Mouse (Mus musculus): ENCODE measurements around the gene Pawr.
A peak's percentile ranks its signal among the peaks of the same experiment; 100 is the strongest.

The Pawr gene

DNA sequence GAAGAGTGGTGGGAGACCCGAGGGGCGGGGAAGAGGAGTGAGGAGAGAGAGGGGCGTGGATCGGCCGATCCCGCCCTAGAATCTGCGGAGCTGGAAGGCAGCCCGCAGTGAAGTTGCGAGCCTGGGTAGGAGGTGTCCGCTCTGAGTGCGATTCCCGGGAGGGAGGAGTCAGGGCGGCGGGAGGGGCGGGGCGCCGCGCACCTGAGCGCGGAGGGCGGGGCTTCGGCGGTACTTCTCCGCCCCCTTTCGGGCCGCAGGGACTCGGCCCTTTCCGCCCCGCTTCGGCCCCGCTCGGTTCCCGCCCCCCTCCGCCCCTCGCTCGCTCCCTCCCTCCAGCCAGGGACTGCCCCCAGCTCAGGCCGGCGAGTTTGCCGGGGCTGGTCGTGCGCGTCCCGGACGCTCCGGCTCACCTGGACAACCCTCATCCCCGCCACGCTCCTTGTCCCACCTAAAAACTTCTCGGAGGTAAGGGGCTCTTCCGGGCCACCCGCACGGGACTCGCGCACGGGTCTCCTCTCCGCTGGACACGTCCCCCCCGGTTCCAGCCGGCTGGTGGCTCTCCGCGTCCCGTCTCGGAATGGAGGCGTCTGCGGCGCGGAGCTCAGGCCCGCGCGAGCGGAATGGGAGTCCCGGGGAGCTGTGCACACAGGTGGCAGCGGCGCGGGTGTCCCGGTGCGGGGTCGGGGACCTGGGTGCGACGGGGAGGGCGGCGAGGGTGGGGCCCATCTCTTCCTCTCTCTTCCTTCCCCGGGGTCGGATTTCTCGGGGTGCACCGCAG, at the start of gene Pawr:
Gene Pawr, plus strand, starts transcription at position 338 of the 778 bp plus-strand sequence.
- no peak for DNase-seq (ENCODE audit: low spot score)

DNA sequence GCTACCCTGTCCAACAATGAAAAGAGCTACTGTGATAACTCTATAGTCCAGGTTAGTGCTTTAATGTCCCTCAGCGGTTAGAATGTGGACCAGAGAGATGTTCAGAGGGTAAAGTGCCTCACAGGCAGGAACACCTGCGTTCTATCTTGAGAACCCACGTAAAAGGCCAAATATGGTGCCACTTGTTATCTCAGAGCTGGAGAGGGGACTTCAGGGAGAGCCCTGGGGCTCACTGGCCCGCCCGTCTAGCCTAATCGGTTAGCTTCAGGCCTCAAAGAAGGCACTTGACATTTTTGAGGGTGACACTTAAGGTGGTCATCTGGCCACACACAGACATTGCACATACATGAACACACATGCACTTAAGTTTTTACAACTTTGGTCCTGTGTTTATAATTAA, 49.6 kb upstream of the Pawr start:
- DNase-seq (ENCODE audit: low spot score): no peak

DNA sequence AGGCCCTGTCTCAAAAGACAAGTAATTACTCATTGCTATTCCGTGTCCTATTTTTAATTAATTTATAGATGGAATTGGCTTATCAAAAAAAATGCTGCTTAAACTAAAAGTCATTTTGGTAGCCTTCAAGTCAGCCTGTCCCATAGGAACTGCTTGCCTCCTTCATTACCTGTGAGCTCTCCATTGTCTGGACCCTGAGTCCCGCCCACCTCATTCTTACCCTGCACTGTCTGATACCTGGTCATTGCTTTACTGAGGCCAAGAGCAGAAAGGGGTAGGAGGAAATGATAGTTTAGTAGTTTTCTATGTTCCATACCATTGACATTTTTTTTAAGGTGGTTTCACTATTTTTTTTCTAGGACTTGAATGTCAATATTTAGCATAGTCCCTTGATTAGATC, 48.5 kb upstream of the Pawr start:
- DNase-seq (ENCODE audit: low spot score): no peak

DNA sequence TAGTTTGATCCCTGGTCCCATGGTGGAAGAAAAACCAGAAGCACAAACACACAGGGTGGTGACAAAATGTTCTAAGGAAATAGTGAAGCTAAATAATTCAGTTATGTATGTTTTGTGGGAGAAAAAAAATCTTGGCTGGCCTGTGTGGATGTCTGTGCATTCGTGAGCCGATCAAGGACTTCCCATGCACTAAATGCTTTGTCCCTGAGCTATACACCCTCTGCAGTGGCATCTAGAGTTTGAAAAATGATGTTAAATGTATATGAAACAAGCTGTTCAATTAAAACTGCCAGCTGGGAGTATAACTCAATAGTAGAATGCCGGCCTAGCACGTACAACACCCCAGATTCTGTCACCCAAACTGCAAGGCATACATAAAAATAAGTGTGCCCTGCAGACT, 48.1 kb upstream of the Pawr start:
- no peak for DNase-seq (ENCODE audit: low spot score)

DNA sequence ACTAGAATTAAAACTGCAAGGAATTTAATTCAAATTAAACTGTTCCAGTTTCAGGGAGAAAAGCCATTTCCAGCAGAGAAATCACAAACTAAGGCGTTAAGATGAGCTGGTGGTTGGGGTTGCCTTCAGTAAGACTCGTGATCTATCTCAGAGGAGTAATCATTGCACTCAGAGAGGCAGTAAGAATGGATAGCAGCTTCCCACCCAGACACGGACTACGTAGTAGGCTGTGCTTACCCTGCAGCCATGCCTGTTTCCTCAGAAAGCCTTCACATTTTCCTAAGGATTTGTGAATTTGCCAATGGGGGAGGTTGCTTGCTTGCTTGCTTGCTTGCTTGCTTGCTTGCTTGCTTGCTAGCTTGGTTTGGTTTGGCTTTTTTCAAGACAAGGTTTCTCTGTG, 47.5 kb upstream of the Pawr start:
- DNase-seq (ENCODE audit: low spot score): no peak

DNA sequence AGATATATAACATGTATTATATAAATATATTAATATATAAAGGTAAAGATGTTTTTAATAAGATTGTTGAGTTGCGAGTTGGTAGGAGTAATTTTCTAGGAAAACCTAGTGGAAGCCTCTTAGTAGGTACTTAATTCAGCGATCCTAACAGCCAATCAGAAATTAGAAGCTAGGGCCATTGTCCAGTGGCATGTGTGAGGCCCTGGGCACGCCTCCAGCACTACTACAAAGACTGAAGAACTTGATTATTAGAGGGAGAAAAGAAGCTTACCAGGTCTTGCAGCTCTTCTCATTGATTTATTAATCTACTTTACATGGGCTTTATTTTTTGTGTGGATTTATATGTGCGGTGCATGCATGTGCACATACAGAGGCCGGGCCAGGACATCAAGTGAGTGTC, 46.9 kb upstream of the Pawr start:
- no peak for DNase-seq (ENCODE audit: low spot score)

DNA sequence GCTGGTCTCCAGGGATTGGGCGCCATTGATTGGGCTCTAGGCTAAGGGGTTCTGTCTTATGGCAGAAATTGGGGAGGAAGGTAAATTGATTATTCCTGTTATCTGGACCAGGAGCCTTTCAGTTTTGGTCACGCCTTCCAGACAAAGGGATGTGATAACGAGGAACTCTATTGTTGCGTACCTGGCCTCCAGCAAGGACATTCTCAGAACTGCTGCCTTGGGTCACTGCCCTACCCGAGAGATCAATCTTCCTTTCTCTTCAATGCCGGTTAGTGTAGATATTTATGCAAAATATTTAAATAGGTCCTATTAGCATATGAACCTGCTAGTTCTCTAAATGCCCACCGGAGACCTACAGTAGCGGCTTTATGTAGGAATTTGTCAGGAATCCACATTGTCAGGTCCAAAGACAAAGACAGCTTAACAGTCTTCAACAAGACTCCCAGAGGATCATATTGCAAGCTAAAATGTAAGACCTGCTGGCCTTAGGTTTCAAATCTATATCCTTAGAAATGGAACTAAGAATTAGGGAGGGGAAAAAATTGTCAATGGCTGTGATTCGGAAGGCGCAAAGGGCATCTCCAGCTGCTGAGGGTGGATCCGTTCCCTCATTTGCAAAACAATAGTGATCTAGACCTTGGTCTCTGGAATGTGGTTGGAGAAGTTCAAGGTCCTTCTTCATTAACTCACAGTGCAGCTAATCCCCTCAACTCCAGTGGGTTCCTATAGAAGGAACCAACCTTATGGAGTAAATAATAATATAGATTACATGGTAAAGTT, 45.1 kb upstream of the Pawr start:
- DNase-seq (ENCODE audit: low spot score): no peak

DNA sequence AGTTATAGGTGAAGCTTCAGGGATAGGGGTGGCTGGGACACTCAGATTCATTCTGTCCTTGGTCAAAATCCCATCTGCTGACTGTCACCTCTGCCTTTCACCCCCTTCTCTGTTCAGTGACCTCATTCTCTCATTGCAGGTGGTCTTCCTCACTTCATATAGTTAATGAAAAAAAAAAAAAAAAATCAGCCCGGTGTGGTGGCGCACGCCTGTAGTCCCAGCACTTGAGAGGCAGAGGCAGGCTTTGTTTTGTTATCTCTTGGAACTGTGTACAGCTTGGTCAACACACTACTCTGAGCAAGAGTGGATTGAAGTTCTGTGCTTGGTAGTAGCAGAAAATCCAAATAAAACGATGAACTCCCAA, 44.5 kb upstream of the Pawr start:
- DNase-seq (ENCODE audit: low spot score): no peak

DNA sequence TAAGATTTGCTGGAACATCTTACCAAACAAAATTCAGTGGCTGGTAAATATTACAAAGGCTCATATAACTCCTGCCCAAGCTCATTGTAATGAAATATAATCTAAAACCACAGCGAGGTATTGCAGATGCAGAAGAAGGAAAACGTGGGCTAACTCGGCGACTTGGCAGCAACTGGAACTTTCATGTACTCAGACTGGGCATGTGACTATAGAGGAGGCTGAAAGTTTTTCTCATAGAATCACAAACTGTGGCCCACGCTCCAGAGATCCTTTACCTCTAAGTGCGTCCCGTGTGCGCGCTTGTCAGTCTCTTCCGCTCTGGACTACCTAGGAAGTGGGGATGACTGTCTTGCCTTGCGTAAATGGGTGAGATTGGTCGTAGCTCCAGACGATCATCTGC, 41.9 kb upstream of the Pawr start:
- no peak for DNase-seq (ENCODE audit: low spot score)

DNA sequence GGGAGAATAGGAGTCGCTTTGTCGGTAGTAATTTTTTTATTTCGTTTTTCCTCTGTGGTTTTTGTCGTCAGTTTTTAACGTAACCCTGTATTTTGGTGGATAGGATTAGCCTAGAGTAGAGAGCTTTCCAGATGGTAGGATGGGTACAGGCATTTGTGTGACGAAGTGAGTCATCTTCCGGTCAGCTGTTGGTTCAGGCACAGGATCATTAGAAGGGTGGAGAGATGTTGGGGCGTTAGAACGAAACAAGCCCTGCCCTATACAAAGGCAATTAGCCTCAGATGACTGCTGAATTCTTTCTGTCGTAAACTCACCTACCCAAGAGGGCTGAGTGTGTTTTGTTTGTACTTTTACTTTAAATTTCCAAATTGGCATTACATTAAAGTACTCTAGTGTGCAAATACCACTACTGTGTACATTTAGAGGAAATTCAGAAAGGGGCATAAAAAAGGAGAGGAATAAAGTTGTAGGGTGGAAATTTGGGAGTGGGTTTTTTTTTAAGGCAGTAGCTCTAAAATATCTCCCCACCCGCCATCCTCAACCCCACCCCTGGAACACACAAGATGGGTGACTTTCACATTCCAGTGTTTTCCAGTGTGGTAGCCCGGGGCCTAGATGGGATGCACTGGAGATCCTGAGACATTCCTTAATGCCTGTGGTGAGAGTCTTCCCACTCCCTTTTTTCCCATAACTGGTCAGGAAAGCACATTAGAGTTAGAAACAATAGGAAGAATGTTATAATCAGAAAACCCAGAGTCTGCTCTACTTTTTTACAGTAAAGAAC, 40.0 kb upstream of the Pawr start:
- no peak for DNase-seq (ENCODE audit: low spot score)

DNA sequence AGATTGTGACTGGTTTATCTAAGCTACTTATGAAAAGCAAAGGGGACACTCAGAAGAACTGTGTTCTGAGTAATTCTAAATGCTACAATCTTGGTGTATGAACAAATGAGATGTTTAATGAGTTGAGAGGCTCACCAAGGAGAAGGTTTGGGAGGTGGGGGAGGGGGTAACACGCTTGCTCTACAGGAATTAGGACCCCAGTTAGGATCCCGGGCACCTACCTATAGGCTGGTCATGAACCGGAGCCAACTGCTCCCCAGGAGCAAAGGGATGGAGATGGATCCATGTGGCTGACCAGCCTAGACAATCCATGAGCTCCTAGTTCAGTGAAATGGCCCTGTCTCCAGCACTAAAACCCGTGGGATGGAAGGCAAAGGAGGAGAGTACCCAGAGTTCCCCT, 39.3 kb upstream of the Pawr start:
- DNase-seq (ENCODE audit: low spot score): no peak

DNA sequence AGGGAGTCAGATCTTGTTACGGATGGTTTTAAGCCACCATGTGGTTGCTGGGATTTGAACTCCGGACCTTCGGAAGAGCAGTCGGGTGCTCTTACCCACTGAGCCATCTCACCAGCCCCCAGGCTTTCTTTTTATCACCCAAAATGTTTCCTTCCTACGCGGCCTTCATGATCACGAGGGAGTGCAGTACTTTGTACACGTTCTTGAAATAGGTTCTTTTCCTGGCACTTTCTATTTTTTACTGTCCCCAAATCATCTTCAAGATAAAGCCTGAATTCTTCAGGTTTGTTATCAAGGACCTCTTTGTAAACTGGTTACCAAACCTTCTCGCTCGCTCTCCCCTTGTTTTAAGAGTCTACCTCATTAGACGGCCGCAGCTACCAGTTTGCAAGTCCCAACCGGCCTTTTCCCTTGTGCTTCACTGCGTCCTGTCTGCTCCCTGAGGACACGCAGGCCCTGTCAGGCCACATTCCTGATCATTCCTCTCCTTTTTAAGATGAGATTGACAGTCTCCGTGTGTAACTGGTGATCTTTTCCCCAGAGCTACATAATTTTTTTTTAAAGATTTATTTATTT, 38.2 kb upstream of the Pawr start:
- DNase-seq (ENCODE audit: low spot score): no peak

DNA sequence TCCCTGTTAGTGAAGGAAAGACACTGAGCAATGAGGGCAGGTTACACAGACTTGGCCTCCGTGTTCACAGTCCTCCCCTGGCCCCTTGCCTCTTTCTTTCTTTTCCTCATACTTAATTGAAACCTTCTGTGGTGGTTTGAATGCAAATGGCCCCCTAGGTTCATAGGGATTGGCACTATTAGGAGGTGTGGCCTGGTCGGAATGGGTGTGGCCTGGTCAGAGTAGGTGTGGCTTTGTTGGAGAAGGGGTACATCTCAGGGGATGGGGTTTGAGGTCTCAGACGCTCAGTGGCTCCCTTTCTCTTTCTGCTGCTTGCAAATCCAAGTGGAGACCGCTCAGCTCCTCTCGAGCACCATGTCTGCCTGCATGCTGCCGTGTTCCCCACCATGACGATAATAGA, 37.2 kb upstream of the Pawr start:
- DNase-seq (ENCODE audit: low spot score): no peak

DNA sequence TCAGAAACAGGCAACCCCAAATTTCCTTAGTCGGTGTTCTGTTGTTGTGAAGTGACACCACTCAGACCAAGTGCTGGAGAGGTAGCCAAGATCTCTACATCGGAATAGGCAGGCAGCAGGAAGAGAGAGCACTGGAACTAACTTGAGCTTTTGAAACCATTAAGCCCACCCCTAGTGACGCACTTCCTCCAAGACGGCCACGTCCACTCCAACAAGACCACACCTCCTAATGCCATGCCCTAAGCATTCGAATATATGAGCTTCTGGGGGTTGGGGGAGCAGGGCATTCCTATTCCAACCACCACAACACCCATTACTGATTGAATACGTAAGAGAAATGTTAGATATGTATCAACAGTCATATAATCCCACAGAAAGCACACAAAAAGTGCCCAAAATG, 35.5 kb upstream of the Pawr start:
- DNase-seq (ENCODE audit: low spot score): no peak

DNA sequence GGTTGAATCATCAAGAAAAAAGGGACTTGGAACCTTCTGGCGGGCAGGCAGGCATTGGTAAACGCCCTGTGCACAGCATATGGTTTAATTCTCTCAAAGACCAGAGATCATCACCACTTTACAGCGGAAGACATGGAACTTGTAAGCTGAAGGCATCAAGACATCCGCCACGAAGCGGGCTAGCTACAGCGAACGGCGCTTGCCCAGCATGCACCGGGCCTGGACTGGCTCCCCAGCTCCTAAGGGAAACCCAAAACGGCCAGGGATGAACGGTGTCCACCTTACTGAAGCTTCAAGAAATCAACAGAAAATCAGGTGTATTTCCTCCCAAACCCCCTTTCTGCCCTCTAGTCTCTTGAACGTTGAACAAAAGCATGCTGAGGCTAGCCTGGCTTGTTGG, 33.7 kb upstream of the Pawr start:
- DNase-seq (ENCODE audit: low spot score): no peak

DNA sequence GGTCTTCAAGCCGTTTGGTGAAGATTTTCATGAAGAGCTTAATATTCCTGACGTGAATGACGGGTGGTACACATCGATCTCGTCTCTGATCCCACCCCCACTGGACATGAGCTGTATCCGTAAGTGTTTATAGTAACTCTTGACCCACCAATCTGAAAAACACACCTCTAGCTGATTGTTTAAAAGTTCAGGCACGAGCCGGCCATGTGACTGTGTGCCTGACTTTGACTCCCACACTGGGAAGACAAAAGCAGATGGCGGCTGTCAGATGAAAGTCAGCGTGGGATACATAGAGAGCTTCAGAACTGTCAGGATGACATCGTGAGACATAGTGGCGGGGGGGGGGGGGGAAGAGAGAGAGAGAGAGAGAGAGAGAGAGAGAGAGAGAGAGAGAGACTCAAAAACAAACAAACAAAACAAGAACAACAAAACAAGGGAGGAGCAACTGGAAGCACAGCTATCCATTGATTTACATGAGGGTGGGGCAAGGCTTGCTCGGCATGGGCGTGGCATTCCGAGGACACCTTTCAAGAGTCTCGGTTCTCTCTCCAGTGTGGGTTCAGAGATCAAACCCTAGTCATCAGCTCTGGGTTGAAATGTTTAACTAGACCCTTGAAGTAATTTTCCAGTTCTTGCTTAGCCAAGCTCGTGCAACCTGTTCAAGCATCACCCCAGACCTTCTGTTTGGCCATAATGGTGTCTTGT, 32.9 kb upstream of the Pawr start:
- DNase-seq (ENCODE audit: low spot score): no peak

DNA sequence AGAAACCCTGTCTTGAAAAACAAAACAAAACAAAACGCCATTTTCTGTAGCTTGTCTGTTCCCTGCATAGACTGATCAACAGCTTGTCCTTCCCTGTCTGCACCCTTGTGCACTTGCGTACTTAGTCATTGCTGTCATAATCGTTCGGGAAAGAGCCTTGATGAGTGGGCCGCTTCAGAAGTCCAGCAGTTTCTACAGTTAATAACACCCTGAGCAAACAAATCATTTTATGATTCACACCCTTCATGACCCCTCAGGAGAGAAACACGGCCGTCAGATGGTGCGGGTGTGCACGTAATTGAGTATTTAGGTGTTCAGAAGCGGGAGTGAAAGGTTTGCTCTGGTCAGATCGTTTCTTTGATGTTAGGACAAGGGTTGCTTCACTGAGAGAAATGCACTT, 32.1 kb upstream of the Pawr start:
- DNase-seq (ENCODE audit: low spot score): no peak

DNA sequence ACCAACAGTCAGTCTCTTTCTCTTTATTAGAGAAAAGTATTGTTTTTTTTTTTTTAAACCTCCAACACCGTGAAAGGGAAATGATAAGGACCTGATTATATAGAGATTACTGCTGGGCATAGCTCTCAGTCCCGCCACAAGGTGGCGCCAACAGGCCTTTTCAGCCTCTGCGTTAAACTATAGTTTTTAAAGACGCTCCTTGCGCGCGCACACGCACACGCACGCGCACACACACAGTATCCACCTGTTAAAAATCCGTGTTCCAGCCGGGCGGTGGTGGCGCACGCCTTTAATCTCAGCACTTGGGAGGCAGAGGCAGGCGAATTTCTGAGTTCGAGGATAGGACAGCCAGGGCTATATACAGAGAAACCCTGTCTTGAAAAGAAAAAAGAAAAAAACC, 31.1 kb upstream of the Pawr start:
- DNase-seq (ENCODE audit: low spot score): peak; percentile 66

DNA sequence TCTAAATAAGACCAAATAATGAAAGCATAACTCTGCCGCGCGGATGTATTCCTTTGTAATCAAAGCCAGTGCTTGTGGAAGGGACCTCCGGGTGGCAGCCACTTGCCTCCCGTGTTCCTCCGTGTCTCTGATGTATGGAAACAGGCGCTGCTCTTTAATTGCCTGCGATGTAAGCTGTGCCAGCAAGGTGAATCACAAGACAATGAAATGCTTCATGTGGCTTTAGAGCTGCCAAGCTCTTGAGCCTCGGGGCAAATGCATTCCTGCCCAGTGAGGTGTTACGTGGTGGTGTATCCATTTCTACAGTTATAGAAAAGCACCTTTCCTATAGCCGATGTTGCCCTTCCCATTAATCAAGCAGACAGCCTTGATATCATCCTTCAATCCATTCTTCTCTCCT, 24.1 kb upstream of the Pawr start:
- no peak for DNase-seq (ENCODE audit: low spot score)

DNA sequence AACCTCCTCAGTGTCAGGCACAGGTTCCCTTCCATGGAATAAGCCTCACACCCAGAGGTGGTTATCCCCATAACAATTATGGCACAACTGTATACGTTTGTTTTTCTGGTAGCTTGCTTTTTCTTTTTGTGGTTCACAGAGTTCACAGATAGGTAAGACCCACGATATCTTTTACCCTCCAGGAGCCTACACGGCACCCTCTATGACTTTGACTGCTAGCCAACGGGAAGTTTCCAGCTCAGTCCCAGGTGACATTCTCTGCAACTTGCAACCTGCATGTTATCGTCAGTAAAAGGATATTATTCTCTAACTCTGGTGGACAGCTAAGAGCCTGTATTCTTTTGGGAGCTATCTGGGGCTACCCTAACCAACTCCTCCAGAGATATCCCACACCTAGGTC, 21.7 kb upstream of the Pawr start:
- no peak for DNase-seq (ENCODE audit: low spot score)

DNA sequence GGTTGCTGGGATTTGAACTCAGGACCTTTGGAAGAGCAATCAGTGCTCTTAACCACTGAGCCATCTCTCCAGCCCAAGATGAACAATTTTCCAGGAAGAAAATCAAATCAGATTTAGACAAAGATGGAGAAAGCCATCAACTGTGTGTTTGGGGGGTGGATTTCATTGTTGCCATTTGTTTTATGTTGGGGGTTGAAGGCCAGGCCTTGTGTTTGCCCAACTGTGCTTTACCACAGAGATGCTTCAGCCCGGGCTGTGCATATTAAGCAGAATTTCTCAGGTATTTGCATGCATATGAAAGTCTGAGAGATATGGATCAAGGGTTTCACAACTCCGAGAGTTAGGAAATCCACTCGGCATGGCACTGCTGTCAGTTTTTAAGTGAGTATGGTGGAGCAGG, 20.5 kb upstream of the Pawr start:
- no peak for DNase-seq (ENCODE audit: low spot score)

DNA sequence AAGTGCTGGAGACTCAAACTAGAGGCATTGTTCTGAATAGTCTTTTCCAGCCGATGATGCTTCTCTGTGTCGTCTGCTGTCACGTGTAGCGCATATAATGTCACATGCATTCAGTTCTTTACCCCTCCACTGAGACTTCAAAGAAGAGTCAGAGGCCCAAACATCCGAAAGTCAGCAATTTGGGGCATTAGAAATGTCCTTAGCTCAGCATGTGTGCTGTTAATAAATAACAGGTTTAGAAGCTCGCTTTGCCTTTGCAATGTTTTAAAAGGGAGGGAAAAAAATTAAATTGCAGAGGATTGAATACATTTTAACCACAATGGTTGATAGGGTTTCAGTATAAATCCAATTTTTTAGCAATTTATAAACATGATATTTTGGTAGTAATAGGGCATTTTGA, 18.1 kb upstream of the Pawr start:
- no peak for DNase-seq (ENCODE audit: low spot score)

Measured in T-cell, adult 2 months (primary cell).